Mouse (Mus musculus) brain, adult 2 months (tissue): ENCODE measurements around the gene Thrb.

Experiments used
- DNase-seq: peaks from one replicate; pipeline ENCODE4 v3.0.0; 2011; ENCODE audit warnings: low read depth, low spot score

Thrb gene

DNA sequence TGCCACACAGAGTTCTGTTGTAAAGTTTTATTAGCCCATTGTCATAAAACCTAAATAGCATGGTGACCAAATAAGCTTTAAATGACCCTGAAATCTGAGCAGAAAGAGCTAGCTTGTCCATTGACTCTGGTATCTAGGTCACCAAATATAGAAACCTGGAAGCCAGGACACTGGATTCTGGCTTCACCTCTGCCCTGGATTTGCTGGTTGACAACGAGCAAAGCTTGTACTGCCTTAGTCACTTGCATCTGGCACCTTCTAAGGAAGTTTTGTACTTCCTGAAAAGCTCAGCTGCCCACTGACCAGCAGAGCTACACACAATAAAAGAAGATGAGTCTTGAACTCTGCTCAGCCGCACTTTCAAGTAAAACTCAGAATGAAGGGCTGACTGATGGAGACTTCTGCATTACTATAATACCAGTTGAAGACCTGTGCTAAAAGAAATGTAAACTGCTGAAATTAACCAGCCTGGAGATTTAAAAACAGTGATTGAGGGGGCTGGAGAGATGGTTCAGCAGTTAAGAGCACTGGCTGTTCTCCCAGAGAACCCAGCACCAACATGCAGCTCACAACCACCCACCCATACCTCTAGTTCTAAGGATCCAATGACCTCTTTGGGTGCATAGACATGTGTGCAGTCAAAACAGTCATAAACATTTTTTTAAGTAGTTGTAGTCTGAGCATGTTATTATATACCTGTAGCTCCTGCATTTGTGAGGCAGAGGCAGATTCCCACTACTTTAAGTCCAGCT, 369.3 kb downstream of the Thrb start:
- peak; percentile 57 for DNase-seq

- no peak for DNase-seq
Observed at GRCm38 (mm10) chr14:18031941-18032340, 371.9 kb downstream of the Thrb start.

DNA sequence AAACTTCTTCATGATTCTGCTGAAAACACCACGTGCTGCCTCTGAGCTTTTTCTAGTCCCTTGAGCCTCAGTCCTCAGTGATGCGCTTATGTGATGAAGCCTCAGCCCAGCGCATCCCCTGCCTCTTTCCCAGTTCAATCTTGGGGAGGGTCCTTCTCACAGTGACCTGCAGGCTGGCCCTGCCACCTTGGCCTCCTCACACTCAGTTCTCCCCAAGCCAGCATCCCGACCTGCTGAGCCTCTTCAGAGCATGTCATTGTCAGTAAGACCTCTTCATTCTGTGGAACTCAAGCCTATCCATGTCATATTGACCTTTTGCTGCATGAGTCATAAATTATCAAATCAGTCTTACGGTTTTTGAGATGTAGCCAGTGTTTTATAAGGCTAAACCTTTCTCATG, 376.5 kb downstream of the Thrb start:
- DNase-seq, result no peak

- DNase-seq, result peak; percentile 85
Observed at GRCm38 (mm10) chr14:18062082-18062772, 402.2 kb downstream of the Thrb start.
